Mouse (Mus musculus): ENCODE measurements at regions not wholly inside any gene's neighbourhood (a gene's known extent, or its start where the extent isn't known, plus 50 kb on each side); places are given as distances from the start of the nearest gene placed in this dataset.
A peak's percentile ranks its signal among the peaks of the same experiment; 100 is the strongest.

- Histone ChIP-seq H3K4me1 (ENCODE audit: control insufficient read depth, insufficient read depth, insufficient read length, low read length) (peaks cover 2% of the 10 kb centered on the region; the same call in 1 of the 2 replicates), H3K27ac (replicated peaks; ENCODE audit: low read depth, low read length) (peak overlapping the region; percentile 65), H3K4me3 (ENCODE audit: insufficient read depth, low read depth, low read length) (no peak overlapping the region)
Measured at GRCm38 (mm10) chr4:95277989-95278713, 226.1 kb upstream of the Jun start.

- H3K27ac ChIP-seq (replicated peaks; ENCODE audit: low read depth, low read length) = peak overlapping the region; percentile 65
- H3K4me1 ChIP-seq (ENCODE audit: control insufficient read depth, insufficient read depth, insufficient read length, low read length) = peaks cover 2% of the 10 kb centered on the region; the same call in 1 of the 2 replicates
- H3K4me3 ChIP-seq (ENCODE audit: insufficient read depth, low read depth, low read length) = no peak overlapping the region
Measured at GRCm38 (mm10) chr4:95278714-95279095, 226.7 kb upstream of the Jun start.

GRCm38 (mm10) chr4:95279200-95279599 lies 227.2 kb upstream of the Jun start:
- Histone ChIP-seq H3K4me3 (ENCODE audit: insufficient read depth, low read depth, low read length) (no peak overlapping the region), H3K27ac (replicated peaks; ENCODE audit: low read depth, low read length) (no peak overlapping the region), H3K4me1 (ENCODE audit: control insufficient read depth, insufficient read depth, insufficient read length, low read length) (peaks cover 2% of the 10 kb centered on the region; the same call in 1 of the 2 replicates)

GRCm38 (mm10) chr4:95282083-95282482 lies 230.1 kb upstream of the Jun start:
- Histone ChIP-seq H3K4me1 (ENCODE audit: control insufficient read depth, insufficient read depth, insufficient read length, low read length) (peaks cover 2% of the 10 kb centered on the region; the same call in 1 of the 2 replicates), H3K27ac (replicated peaks; ENCODE audit: low read depth, low read length) (0 out of 2 replicates have a peak overlapping the region, but pooled peaks have one; percentile 3), H3K4me3 (ENCODE audit: insufficient read depth, low read depth, low read length) (no peak overlapping the region)

GRCm38 (mm10) chr4:95283789-95284188 lies 231.8 kb upstream of the Jun start:
- H3K4me3 ChIP-seq (ENCODE audit: insufficient read depth, low read depth, low read length) = no peak overlapping the region

GRCm38 (mm10) chr4:95284192-95284591 lies 232.2 kb upstream of the Jun start:
- Histone ChIP-seq H3K4me3 (ENCODE audit: insufficient read depth, low read depth, low read length) (no peak overlapping the region), H3K4me1 (ENCODE audit: control insufficient read depth, insufficient read depth, insufficient read length, low read length) (no peaks in the 10 kb centered on the region), H3K27ac (replicated peaks; ENCODE audit: low read depth, low read length) (0 out of 2 replicates have a peak overlapping the region, but pooled peaks have one; percentile 10)

More at GRCm38 (mm10) chr4:95283789-95284188, 231.8 kb upstream of the Jun start:
- H3K27ac ChIP-seq (replicated peaks; ENCODE audit: low read depth, low read length) = peak overlapping the region; percentile 81
- H3K4me1 ChIP-seq (ENCODE audit: control insufficient read depth, insufficient read depth, insufficient read length, low read length) = no peaks in the 10 kb centered on the region

- H3K27ac ChIP-seq (replicated peaks; ENCODE audit: low read depth, low read length) = no peak overlapping the region
- H3K4me1 ChIP-seq (ENCODE audit: control insufficient read depth, insufficient read depth, insufficient read length, low read length) = no peaks in the 10 kb centered on the region
- H3K4me3 ChIP-seq (ENCODE audit: insufficient read depth, low read depth, low read length) = no peak overlapping the region
Measured at GRCm38 (mm10) chr4:95284696-95285095, 232.7 kb upstream of the Jun start.

GRCm38 (mm10) chr4:95290321-95290720 lies 238.3 kb upstream of the Jun start:
- Histone ChIP-seq H3K27ac (replicated peaks; ENCODE audit: low read depth, low read length) (no peak overlapping the region), H3K4me1 (ENCODE audit: control insufficient read depth, insufficient read depth, insufficient read length, low read length) (no peaks in the 10 kb centered on the region), H3K4me3 (ENCODE audit: insufficient read depth, low read depth, low read length) (no peak overlapping the region)

GRCm38 (mm10) chr4:95294110-95294509 lies 242.1 kb upstream of the Jun start:
- no peak overlapping the region for H3K27ac ChIP-seq (replicated peaks; ENCODE audit: low read depth, low read length)
- no peaks in the 10 kb centered on the region for H3K4me1 ChIP-seq (ENCODE audit: control insufficient read depth, insufficient read depth, insufficient read length, low read length)

GRCm38 (mm10) chr4:95301907-95302306 lies 249.9 kb upstream of the Jun start:
- Histone ChIP-seq H3K27ac (replicated peaks; ENCODE audit: low read depth, low read length) (no peak overlapping the region), H3K4me1 (ENCODE audit: control insufficient read depth, insufficient read depth, insufficient read length, low read length) (peaks cover 9% of the 10 kb centered on the region; the same call in 1 of the 2 replicates), H3K4me3 (ENCODE audit: insufficient read depth, low read depth, low read length) (no peak overlapping the region)

More at GRCm38 (mm10) chr4:95294110-95294509, 242.1 kb upstream of the Jun start:
- no peak overlapping the region for H3K4me3 ChIP-seq (ENCODE audit: insufficient read depth, low read depth, low read length)

GRCm38 (mm10) chr4:95303337-95303736 lies 251.3 kb upstream of the Jun start:
- Histone ChIP-seq H3K27ac (replicated peaks; ENCODE audit: low read depth, low read length) (peak overlapping the region; percentile 40), H3K4me1 (ENCODE audit: control insufficient read depth, insufficient read depth, insufficient read length, low read length) (peaks cover 9% of the 10 kb centered on the region; the same call in 1 of the 2 replicates), H3K4me3 (ENCODE audit: insufficient read depth, low read depth, low read length) (0 out of 2 replicates have a peak overlapping the region, but pooled peaks have one; percentile 1)

- no peak overlapping the region for H3K4me3 ChIP-seq (ENCODE audit: insufficient read depth, low read depth, low read length)
- H3K27ac ChIP-seq (replicated peaks; ENCODE audit: low read depth, low read length) = no peak overlapping the region
- peaks cover 9% of the 10 kb centered on the region; the same call in 1 of the 2 replicates for H3K4me1 ChIP-seq (ENCODE audit: control insufficient read depth, insufficient read depth, insufficient read length, low read length)
Measured at GRCm38 (mm10) chr4:95304006-95304405, 252.0 kb upstream of the Jun start.

- Histone ChIP-seq H3K27ac (replicated peaks; ENCODE audit: low read depth, low read length) (no peak overlapping the region), H3K4me1 (ENCODE audit: control insufficient read depth, insufficient read depth, insufficient read length, low read length) (peaks cover 9% of the 10 kb centered on the region; the same call in 1 of the 2 replicates), H3K4me3 (ENCODE audit: insufficient read depth, low read depth, low read length) (no peak overlapping the region)
Measured at GRCm38 (mm10) chr4:95307134-95307533, 250.2 kb upstream of the Fggy start.

- Histone ChIP-seq H3K4me3 (ENCODE audit: insufficient read depth, low read depth, low read length) (no peak overlapping the region), H3K4me1 (ENCODE audit: control insufficient read depth, insufficient read depth, insufficient read length, low read length) (peaks cover 9% of the 10 kb centered on the region; the same call in 1 of the 2 replicates), H3K27ac (replicated peaks; ENCODE audit: low read depth, low read length) (no peak overlapping the region)
Measured at GRCm38 (mm10) chr4:95308469-95308895, 248.8 kb upstream of the Fggy start.

GRCm38 (mm10) chr4:95310410-95310809 lies 246.9 kb upstream of the Fggy start:
- Histone ChIP-seq H3K27ac (replicated peaks; ENCODE audit: low read depth, low read length) (no peak overlapping the region), H3K4me3 (ENCODE audit: insufficient read depth, low read depth, low read length) (no peak overlapping the region), H3K4me1 (ENCODE audit: control insufficient read depth, insufficient read depth, insufficient read length, low read length) (no peaks in the 10 kb centered on the region)

GRCm38 (mm10) chr4:95317821-95318290 lies 239.5 kb upstream of the Fggy start:
- Histone ChIP-seq H3K4me1 (ENCODE audit: control insufficient read depth, insufficient read depth, insufficient read length, low read length) (peaks cover 5% of the 10 kb centered on the region; the same call in 1 of the 2 replicates), H3K27ac (replicated peaks; ENCODE audit: low read depth, low read length) (peak overlapping the region; percentile 42; the same call in 1 of the 2 replicates), H3K4me3 (ENCODE audit: insufficient read depth, low read depth, low read length) (no peak overlapping the region)
